Mouse (Mus musculus) erythroblast, embryonic 14.5 days (primary cell): ENCODE measurements around the gene Dock7. TPM values are rescaled to one million over a fixed set of nuclear protein-coding genes. Genes with fewer than 3 reads are reported as not detected.

ENCODE experiments used
- H3K27me3 ChIP-seq: 2 replicates; pipeline ENCODE4 v1.6.1; 2012; ENCODE audit warnings: inconsistent platforms; ENCODE audit not compliant: control insufficient read depth
- H3K36me3 ChIP-seq: 2 replicates; pipeline ENCODE4 v1.6.1; 2012; ENCODE audit warnings: mild to moderate bottlenecking, inconsistent platforms; ENCODE audit not compliant: control insufficient read depth
- H3K4me1 ChIP-seq: 2 replicates; pipeline ENCODE4 v1.6.1; 2012; ENCODE audit warnings: inconsistent platforms; ENCODE audit not compliant: control insufficient read depth
- H3K4me3 ChIP-seq: replicated peaks from 2 replicates; pipeline ENCODE3; 2012; ENCODE audit warnings: moderate library complexity, mild to moderate bottlenecking, inconsistent platforms
- H3K9me3 ChIP-seq: 2 replicates; pipeline ENCODE4 v1.6.1; 2012; ENCODE audit warnings: low read length, inconsistent platforms, mixed read lengths; ENCODE audit not compliant: control insufficient read depth
- GATA1 ChIP-seq: IDR thresholded peaks from 2 replicates; pipeline ENCODE4 v1.6.1; 2012; ENCODE audit warnings: low read length, inconsistent platforms, mixed read lengths
- TAL1 ChIP-seq: IDR thresholded peaks from 3 replicates; pipeline ENCODE4 v1.6.1; 2012; ENCODE audit warnings: low read length, inconsistent platforms, mixed read lengths
- polyA plus RNA-seq: library from polyadenylated mRNA; stranded (reverse); fragments of >175 nt; gene quantifications from 2 replicates; pipeline ENCODE4 v1.2.3, GENCODE M21; 2012

The Dock7 gene
- polyA plus RNA-seq = 0.07 and 0.39 TPM in 2 replicates

GRCm38 (mm10) chr4:99120211-99121122 lies at the start of gene Dock7:
Gene Dock7 (minus strand): TSS chr4:99120915.
- TF ChIP-seq GATA1 (no peak), TAL1 (no peak)
- Histone ChIP-seq H3K27me3 (no peaks in the 10 kb centered on the region), H3K4me1 (peaks cover 33% of the 10 kb centered on the region)

DNA sequence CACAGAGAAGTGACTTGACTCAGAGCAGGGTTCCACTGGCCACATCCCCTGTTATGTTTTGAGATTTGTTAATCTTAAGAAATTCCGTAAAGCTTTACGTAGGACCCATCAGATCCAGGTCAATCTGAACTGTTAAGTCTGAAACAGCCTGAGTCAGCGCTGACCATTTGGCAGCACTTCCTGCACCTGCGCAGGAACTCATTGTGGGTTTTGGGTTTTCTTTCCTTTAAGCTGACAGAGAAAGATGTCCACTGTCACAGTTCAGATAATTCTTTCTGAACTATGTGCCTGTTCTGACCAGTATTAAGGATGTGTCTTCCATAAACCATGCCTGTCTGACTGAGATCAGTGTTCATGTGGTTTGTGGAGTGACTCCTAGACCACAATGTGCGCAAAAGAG lies 48.2 kb upstream of the Dock7 start:
- no peaks in the 10 kb centered on the region for H3K4me1 ChIP-seq
- TF ChIP-seq TAL1 = no peak
- TF ChIP-seq GATA1 = no peak
- H3K27me3 ChIP-seq = peaks cover 10% of the 10 kb centered on the region

More at GRCm38 (mm10) chr4:99120211-99121122, at the start of gene Dock7:
- H3K9me3 ChIP-seq = no peaks in the 10 kb centered on the region
- no peaks in the 10 kb centered on the region for H3K36me3 ChIP-seq
- peak within 1 kb of the TSS; percentile 81 for H3K4me3 ChIP-seq

GRCm38 (mm10) chr4:99163547-99163946 lies 42.8 kb upstream of the Dock7 start:
- Histone ChIP-seq H3K27me3 (peaks cover 39% of the 10 kb centered on the region), H3K4me1 (no peaks in the 10 kb centered on the region), H3K4me3 (no peak overlapping the region), H3K36me3 (no peaks in the 10 kb centered on the region), H3K9me3 (no peaks in the 10 kb centered on the region)
- TF ChIP-seq TAL1 = no peak
- TF ChIP-seq GATA1 = no peak

More for the DNA sequence above, 48.2 kb upstream of the Dock7 start:
- no peaks in the 10 kb centered on the region for H3K36me3 ChIP-seq
- no peak overlapping the region for H3K4me3 ChIP-seq
- H3K9me3 ChIP-seq = no peaks in the 10 kb centered on the region

DNA sequence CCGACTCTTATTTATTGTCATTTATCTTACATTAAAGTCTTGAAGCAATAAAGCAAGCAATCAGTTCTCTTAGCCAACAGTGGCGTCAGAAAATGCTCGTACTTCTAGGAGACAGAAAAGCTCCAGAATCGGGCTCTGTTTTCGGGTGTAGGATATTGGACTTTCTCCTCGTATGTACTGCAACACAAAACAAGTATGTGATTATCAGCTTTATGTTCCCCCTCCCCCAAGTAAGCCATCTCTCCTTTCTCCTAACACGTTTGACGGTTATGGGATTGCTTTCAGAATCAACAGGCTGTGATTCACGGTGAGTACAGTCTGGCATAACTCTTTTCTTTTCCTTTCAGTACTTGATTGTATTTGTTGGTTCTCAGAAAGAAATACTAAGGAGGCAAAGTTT lies 42.3 kb upstream of the Dock7 start:
- H3K4me1 ChIP-seq = no peaks in the 10 kb centered on the region
- no peaks in the 10 kb centered on the region for H3K36me3 ChIP-seq
- H3K9me3 ChIP-seq = no peaks in the 10 kb centered on the region
- H3K4me3 ChIP-seq = no peak overlapping the region
- TF ChIP-seq TAL1 (no peak), GATA1 (no peak)
- peaks cover 40% of the 10 kb centered on the region for H3K27me3 ChIP-seq

- Histone ChIP-seq H3K9me3 (no peaks in the 10 kb centered on the region), H3K36me3 (no peaks in the 10 kb centered on the region), H3K4me1 (no peaks in the 10 kb centered on the region), H3K27me3 (peaks cover 40% of the 10 kb centered on the region), H3K4me3 (no peak overlapping the region)
- TF ChIP-seq GATA1 = no peak
- no peak for TF ChIP-seq TAL1
These were observed 40.8 kb upstream of the Dock7 start for GRCm38 (mm10) chr4:99161457-99161971.

GRCm38 (mm10) chr4:99160899-99161298 lies 40.2 kb upstream of the Dock7 start:
- Histone ChIP-seq H3K4me3 (no peak overlapping the region), H3K4me1 (no peaks in the 10 kb centered on the region), H3K9me3 (no peaks in the 10 kb centered on the region), H3K36me3 (no peaks in the 10 kb centered on the region), H3K27me3 (peaks cover 37% of the 10 kb centered on the region)
- TF ChIP-seq GATA1 = no peak
- no peak for TF ChIP-seq TAL1

GRCm38 (mm10) chr4:99160414-99160813 lies 39.7 kb upstream of the Dock7 start:
- H3K4me1 ChIP-seq = no peaks in the 10 kb centered on the region
- H3K27me3 ChIP-seq = peaks cover 36% of the 10 kb centered on the region
- no peaks in the 10 kb centered on the region for H3K36me3 ChIP-seq
- H3K4me3 ChIP-seq = no peak overlapping the region
- no peaks in the 10 kb centered on the region for H3K9me3 ChIP-seq
- TF ChIP-seq TAL1 (no peak), GATA1 (no peak)

- no peak overlapping the region for H3K4me3 ChIP-seq
- H3K27me3 ChIP-seq = peaks cover 30% of the 10 kb centered on the region
- no peaks in the 10 kb centered on the region for H3K36me3 ChIP-seq
- H3K9me3 ChIP-seq = no peaks in the 10 kb centered on the region
- H3K4me1 ChIP-seq = no peaks in the 10 kb centered on the region
- TF ChIP-seq TAL1 (no peak), GATA1 (no peak)
These were observed 37.8 kb upstream of the Dock7 start for GRCm38 (mm10) chr4:99158495-99158894.

DNA sequence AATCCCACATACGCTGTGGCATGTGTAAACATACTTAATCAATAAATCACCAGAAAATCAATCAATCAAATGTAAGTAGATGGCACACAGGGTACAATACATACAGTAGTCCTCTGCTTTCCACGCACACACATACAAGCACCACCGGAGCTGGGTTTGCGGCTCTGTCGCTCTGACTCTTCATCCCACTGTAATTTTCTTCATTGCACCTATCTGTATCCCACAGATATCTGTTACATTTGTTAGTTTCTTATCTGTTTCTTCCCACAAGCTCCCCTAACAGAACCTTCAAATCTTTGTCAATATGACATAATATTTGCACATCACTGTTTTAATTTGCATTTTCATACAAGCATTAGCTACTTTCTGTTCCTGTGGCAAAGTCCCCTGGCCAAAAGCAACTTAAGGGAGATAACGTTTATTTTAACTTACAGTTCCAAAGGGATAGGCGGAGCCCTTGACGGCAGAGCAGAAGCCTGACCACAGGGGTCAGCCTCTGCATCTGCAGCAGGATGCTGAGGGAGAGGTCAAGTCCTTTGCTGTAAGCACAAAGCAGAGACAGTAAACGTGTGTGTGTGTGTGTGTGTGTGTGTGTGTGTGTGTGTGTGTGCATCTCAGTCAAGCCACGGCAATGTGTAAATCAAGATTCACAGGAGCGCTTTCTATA lies 36.1 kb upstream of the Dock7 start:
- TF ChIP-seq TAL1 (no peak), GATA1 (no peak)
- no peaks in the 10 kb centered on the region for H3K9me3 ChIP-seq
- H3K4me3 ChIP-seq = no peak overlapping the region
- peaks cover 16% of the 10 kb centered on the region for H3K27me3 ChIP-seq
- no peaks in the 10 kb centered on the region for H3K4me1 ChIP-seq
- H3K36me3 ChIP-seq = no peaks in the 10 kb centered on the region
